Mouse (Mus musculus): ENCODE data around the gene Ssc4d. TPM values are rescaled to one million over a fixed set of nuclear protein-coding genes. Genes with fewer than 3 reads are reported as not detected.

Gene Ssc4d
- polyA plus RNA-seq, 1 experiment from 2014 or later: 0.44 TPM

DNA sequence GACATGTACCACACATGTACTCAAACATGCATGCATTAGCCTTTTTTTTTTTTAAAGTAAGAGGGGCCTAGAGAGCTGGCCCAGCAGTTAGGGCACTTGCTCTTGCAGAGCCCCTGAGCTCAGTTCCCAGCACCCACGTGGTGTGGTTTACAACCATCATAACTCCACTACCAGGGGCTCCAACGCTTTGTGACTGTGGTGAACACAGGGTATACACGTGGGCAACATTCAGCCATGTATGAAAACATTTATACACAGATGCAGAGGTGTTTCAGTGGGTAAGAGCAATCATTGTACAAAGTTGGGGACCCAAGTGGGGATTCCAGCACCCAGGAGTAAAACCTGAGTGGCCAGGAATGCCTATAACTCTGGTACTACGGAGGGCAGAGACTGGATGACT, 16.0 kb downstream of the Ssc4d start:
- Histone ChIP-seq H3K4me1 (replicated peaks) (peaks cover 21% of the 10 kb centered on the region), H3K9ac (no peak overlapping the region), H3K4me2 (peak overlapping the region; percentile 58; the same call in 1 of the 2 replicates), H3K27ac (peak overlapping the region; percentile 86), H3K9me3 (replicated peaks) (no peaks in the 10 kb centered on the region), H3K4me3 (no peak overlapping the region), H3K27me3 (no peaks in the 10 kb centered on the region), H3K36me3 (no peaks in the 10 kb centered on the region)
- ATAC-seq (replicated peaks; ENCODE audit: insufficient number of reproducible peaks, insufficient read depth, low FRiP score, low read depth): no peak
- WGBS: 91% methylated on average over 4 of the region's 4 CpGs

DNA sequence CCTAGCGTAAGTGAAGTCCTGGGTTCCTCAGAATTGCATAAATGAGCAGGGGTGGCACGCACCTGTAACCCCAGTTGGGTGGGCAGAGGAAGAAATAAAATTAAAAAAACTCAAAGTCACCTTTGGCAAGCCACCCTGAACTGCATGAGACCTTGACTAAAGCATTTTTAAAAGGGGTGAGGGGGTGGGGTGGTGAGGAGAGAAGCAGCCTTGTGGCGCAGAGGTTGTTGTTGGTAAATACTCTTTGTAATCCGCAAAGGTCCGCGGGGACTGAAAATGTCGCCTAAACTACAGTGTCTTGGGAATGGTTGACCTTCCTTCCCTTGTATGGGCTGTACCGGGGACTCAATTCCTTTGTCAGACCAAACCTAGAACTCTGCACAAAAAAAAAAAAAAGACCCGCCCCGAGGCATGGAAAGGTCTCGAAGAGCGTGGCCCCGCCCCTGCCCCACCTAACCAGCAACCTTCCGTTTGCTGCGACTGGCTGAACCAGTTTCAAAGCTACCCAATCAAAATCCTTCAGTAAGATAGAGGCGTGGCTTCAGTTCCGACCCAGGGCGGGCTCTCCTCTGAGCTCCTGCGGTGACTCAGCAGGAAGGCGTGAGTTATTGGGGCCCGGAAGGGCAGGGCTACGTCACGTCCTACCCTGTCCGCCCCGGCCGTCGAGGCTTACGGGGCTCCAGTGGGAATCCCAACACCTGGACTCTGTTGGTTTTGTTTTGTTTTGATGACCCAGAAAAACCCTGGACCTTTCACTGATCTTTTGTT, 16.9 kb downstream of the Ssc4d start:
- peak; percentile 87 for ATAC-seq (replicated peaks; ENCODE audit: insufficient number of reproducible peaks, insufficient read depth, low FRiP score, low read depth)
- Histone ChIP-seq H3K4me1 (replicated peaks) (peaks cover 16% of the 10 kb centered on the region), H3K9ac (no peak overlapping the region), H3K27ac (peak overlapping the region; percentile 86), H3K27me3 (no peaks in the 10 kb centered on the region), H3K4me2 (peak overlapping the region; percentile 58), H3K9me3 (replicated peaks) (no peaks in the 10 kb centered on the region), H3K36me3 (no peaks in the 10 kb centered on the region), H3K4me3 (peak overlapping the region; percentile 40)
- 8% methylated on average over 28 of the region's 28 CpGs for WGBS

DNA sequence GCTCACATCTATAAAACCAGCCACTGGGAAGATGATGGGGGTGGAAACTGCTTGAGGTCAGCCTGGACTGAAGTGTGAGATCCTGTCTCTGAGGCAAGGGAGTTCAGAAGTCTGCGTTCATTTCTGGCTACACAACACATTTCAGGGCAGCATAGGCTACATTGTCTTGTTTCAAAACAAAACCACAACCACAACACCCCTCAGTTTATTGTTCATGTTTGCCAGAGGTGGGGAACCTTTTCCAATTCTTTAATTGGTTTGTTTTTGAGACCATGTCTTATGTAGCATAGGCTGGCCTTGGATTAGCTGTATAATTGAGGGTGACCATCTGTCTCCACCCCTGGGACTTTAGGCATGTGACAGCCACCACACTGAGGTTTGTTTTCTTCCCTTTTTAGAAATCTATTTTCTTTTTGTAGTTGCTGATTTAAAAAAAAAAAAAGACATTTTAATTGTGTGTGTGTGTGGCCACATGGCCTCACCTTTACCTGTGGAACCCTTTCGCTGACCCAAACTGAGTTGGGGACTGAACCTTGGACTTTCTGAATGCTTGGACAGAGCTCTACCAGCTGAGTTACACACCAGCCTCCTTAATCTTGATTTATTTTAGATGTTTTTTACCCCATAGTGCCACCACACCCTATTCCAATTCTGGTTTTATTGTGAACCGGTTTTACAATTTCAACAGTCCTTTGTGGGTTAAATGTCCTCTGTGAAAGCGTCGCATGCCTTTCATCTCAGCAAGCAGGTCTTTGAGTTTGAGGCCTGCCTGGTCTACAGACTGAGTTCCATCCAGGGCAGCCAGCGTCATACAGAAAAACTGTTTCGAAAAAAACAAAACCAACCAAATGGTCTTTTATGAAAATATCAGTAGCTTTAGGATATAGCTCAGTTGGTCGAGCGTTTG, 17.8 kb downstream of the Ssc4d start:
- peaks cover 12% of the 10 kb centered on the region for H3K4me1 ChIP-seq (replicated peaks)
- H3K9ac ChIP-seq: no peak overlapping the region
- no peaks in the 10 kb centered on the region for H3K27me3 ChIP-seq
- no peak for ATAC-seq (replicated peaks; ENCODE audit: insufficient number of reproducible peaks, insufficient read depth, low FRiP score, low read depth)
- no peaks in the 10 kb centered on the region for H3K36me3 ChIP-seq
- H3K4me2 ChIP-seq: peak overlapping the region; percentile 58
- peak overlapping the region; percentile 40 for H3K4me3 ChIP-seq
- H3K9me3 ChIP-seq (replicated peaks): no peaks in the 10 kb centered on the region
- H3K27ac ChIP-seq: peak overlapping the region; percentile 86
- WGBS: 85% methylated on average over 9 of the region's 9 CpGs

DNA sequence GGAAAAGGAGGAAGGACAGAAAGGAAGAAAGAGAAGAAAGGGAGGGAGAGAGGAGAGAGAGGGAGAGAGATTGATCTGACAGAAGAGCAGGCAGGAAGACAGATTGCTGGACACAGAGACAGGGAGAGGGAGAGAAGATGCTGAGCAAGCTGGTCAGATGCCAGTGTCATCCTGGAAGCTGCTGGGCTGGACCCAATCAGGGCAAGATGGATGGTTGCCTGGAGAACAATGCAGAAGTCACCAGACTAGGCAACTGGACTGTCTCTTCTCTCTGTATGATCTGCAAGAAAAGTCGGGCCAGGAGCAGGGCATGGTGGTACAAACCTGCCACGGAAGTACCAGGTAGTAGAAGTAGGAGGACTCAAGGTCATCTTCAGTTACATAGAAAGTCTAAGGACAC, 21.5 kb downstream of the Ssc4d start:
- H3K9me3 ChIP-seq (replicated peaks): no peaks in the 10 kb centered on the region
- no peak for ATAC-seq (replicated peaks; ENCODE audit: insufficient number of reproducible peaks, insufficient read depth, low FRiP score, low read depth)
- no peak overlapping the region for H3K4me2 ChIP-seq
- no peak overlapping the region for H3K9ac ChIP-seq
- H3K4me1 ChIP-seq (replicated peaks): peaks cover 4% of the 10 kb centered on the region
- no peaks in the 10 kb centered on the region for H3K36me3 ChIP-seq
- H3K27ac ChIP-seq: no peak overlapping the region
- 85% methylated on average over 2 of the region's 2 CpGs for WGBS
- no peak overlapping the region for H3K4me3 ChIP-seq
- no peaks in the 10 kb centered on the region for H3K27me3 ChIP-seq

DNA sequence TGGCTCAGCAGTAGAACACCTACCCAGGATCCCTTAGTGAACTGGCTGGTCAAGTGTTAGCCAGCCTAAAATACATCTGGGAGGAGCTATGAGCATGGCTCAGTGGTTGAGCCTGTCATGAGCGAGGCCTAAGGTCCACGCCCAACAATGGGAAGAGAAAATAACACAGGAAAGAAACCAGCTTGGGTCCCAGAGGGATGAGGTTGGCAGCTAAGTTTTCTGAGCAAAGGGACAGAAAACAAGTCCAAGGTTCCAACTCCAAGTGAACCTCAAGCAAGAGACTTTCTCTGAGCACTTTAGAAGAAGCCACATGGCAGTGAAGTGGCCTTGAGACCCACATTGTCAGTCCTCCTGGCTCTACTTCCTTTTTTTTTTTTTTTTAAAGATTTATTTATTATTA, 22.7 kb downstream of the Ssc4d start:
- no peak overlapping the region for H3K4me2 ChIP-seq
- H3K27me3 ChIP-seq: no peaks in the 10 kb centered on the region
- no peaks in the 10 kb centered on the region; the same call in 1 of the 2 replicates for H3K4me1 ChIP-seq (replicated peaks)
- no peaks in the 10 kb centered on the region for H3K9me3 ChIP-seq (replicated peaks)
- no peak overlapping the region for H3K27ac ChIP-seq
- no peak for ATAC-seq (replicated peaks; ENCODE audit: insufficient number of reproducible peaks, insufficient read depth, low FRiP score, low read depth)
- no peaks in the 10 kb centered on the region for H3K36me3 ChIP-seq
- 80% methylated on average over 2 of the region's 2 CpGs for whole genome bisulfite sequencing
- H3K9ac ChIP-seq: no peak overlapping the region
- no peak overlapping the region for H3K4me3 ChIP-seq

DNA sequence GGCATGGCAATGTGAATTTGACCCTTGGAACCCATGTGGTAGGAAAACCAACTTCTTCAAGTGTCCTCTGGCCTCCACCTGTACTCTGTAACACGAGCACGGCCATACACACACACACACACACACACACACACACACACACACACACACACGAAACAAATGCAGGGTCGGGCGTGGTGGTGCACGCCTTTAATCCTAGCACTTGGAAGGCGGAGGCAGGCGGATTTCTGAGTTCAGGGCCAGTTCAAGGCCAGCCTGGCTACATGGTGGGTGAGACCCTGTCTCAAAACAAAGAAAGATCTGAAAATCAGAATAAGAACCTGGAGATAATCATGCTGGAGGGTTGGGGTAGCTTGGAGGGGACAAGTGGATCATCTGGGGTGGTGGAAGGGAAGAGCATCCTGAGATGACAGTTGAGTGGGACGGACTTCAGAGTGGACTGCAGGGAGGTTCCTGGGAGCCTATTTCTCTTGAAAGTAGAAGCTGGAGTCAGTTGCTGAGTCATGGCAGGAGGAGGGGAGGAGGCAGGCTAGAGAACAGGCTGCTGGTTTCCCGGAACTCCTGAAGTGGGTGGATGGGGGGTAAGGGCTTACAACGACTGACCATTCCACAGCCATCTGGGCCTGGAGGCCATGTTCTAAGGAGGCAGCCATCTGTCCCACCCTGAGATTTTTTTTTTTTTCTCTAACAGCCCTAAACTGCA, 23.5 kb downstream of the Ssc4d start:
- Histone ChIP-seq H3K9me3 (replicated peaks) (no peaks in the 10 kb centered on the region), H3K27ac (no peak overlapping the region), H3K36me3 (no peaks in the 10 kb centered on the region), H3K4me2 (no peak overlapping the region), H3K4me1 (replicated peaks) (peaks cover 6% of the 10 kb centered on the region), H3K4me3 (no peak overlapping the region), H3K27me3 (no peaks in the 10 kb centered on the region), H3K9ac (no peak overlapping the region)
- 80% methylated on average over 11 of the region's 11 CpGs for WGBS
- ATAC-seq (replicated peaks; ENCODE audit: insufficient number of reproducible peaks, insufficient read depth, low FRiP score, low read depth): no peak

DNA sequence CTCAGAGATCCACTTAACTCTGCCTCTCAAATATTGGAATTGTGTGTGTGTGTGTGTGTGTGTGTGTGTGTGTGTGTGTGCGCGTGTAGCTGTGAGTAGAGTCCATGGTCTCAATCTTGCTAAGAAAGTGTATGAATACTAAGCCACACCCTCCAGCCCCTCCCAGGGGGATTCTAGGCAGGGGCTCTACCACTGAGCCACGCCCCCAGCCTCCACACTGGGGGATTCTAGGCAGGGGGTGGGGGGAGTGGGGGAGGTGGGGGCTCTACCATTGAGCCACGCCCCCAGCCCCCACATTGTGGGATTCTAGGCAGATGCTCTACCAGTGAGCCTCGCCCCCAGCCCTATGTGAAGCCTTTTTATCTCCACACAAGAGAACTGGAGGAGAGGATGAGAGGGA, 27.7 kb downstream of the Ssc4d start:
- 74% methylated on average over 5 of the region's 5 CpGs for WGBS
- ATAC-seq (replicated peaks; ENCODE audit: insufficient number of reproducible peaks, insufficient read depth, low FRiP score, low read depth): no peak

DNA sequence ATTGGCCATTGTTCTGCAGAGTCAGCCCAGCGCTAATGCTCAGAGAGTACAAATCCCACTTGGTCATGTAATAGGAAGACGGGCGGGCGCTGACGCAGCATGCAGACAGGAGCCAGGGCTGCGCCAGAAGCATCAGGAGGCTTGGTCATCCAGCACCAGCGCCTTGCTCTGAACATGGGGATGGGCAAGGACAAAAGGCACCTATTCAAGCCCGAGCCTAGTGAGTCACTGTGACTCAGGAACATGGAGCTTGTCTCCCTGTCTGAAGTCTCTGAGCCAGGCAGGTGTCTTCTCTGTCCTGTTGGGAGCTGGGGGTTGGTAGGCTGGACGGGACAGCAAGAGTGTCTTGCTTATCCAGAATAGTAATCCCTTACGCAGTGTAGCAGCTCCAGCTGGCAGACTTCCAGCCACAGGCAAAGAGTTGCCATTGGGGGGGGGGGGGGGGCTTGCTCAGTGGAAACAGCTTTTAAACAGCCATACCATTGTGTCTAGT, 28.4 kb downstream of the Ssc4d start:
- Histone ChIP-seq H3K27ac (peak overlapping the region; percentile 51), H3K36me3 (no peaks in the 10 kb centered on the region), H3K27me3 (no peaks in the 10 kb centered on the region), H3K4me2 (peak overlapping the region; percentile 48), H3K9ac (no peak overlapping the region), H3K4me3 (0 out of 2 replicates have a peak overlapping the region, but pooled peaks have one; percentile 2), H3K9me3 (replicated peaks) (no peaks in the 10 kb centered on the region), H3K4me1 (replicated peaks) (peaks cover 10% of the 10 kb centered on the region)
- WGBS: 33% methylated on average over 10 of the region's 10 CpGs
- peak; percentile 58; the same call in 1 of the 2 replicates for ATAC-seq (replicated peaks; ENCODE audit: insufficient number of reproducible peaks, insufficient read depth, low FRiP score, low read depth)

More for the DNA sequence above, 27.7 kb downstream of the Ssc4d start:
- no peaks in the 10 kb centered on the region for H3K36me3 ChIP-seq
- no peak overlapping the region for H3K4me3 ChIP-seq
- no peaks in the 10 kb centered on the region for H3K9me3 ChIP-seq (replicated peaks)
- H3K27ac ChIP-seq: no peak overlapping the region
- H3K4me2 ChIP-seq: peak overlapping the region; percentile 48; the same call in 1 of the 2 replicates
- no peak overlapping the region for H3K9ac ChIP-seq
- H3K27me3 ChIP-seq: no peaks in the 10 kb centered on the region
- H3K4me1 ChIP-seq (replicated peaks): peaks cover 10% of the 10 kb centered on the region

DNA sequence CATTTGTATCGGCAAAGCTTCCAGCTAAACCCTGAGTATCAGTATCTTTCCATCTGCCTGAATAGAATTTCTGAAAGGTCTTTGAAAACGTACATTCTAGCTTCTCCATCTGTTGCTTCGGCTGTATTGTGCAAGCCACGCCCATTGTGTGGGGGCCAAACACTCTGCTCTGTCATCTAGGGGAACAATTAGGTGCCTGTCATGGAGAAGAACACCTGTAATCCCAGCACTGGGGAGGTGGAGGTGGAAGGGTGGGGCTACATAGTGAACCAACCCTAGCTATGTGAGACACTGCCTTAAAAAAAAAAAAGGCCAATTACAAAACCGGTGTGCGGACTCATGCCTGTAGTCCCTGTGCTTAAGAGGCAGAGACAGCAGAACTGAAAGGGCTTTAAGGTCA, 31.6 kb downstream of the Ssc4d start:
- 69% methylated on average over 6 of the region's 6 CpGs for WGBS
- H3K27me3 ChIP-seq: no peaks in the 10 kb centered on the region
- no peak overlapping the region for H3K9ac ChIP-seq
- H3K9me3 ChIP-seq (replicated peaks): no peaks in the 10 kb centered on the region
- no peaks in the 10 kb centered on the region for H3K36me3 ChIP-seq
- no peak overlapping the region for H3K27ac ChIP-seq
- H3K4me2 ChIP-seq: no peak overlapping the region
- H3K4me1 ChIP-seq (replicated peaks): peaks cover 10% of the 10 kb centered on the region
- no peak for ATAC-seq (replicated peaks; ENCODE audit: insufficient number of reproducible peaks, insufficient read depth, low FRiP score, low read depth)
- H3K4me3 ChIP-seq: no peak overlapping the region

DNA sequence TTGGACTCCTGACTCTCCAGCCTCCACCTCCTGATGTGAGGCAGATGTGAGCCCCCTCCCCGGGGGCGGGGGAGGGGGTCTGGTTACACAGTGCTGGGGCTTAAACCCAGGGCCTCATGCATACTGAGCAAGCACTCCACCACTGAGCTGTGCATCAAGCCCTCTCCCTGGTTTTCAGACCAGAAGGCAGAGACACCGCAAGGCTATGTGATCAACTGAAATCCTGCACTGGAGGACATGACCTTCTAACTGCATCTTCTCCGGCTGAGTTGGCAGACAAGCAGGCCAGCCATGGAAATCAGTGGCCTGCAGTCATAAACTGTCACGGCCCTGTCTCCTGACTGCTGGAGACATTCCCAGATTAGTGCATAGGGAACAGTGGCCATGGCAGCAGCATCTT, 33.7 kb downstream of the Ssc4d start:
- 0 out of 2 replicates have a peak, but pooled peaks have one; percentile 27 for ATAC-seq (replicated peaks; ENCODE audit: insufficient number of reproducible peaks, insufficient read depth, low FRiP score, low read depth)
- no peak overlapping the region for H3K27ac ChIP-seq
- H3K4me3 ChIP-seq: no peak overlapping the region
- H3K9ac ChIP-seq: no peak overlapping the region
- H3K9me3 ChIP-seq (replicated peaks): no peaks in the 10 kb centered on the region
- peaks cover under 1% of the 10 kb centered on the region for H3K4me1 ChIP-seq (replicated peaks)
- WGBS: 40% methylated on average over 5 of the region's 5 CpGs
- H3K4me2 ChIP-seq: no peak overlapping the region
- H3K27me3 ChIP-seq: no peaks in the 10 kb centered on the region
- H3K36me3 ChIP-seq: no peaks in the 10 kb centered on the region
